Mouse (Mus musculus) bone marrow, adult 2 months (tissue): ENCODE measurements around the gene Fgfr2. TPM values are rescaled to one million over a fixed set of nuclear protein-coding genes. Genes with fewer than 3 reads are reported as not detected.

Experiments used
- H3K27ac ChIP-seq: fragments of 200-500 bp; 2 replicates; pipeline ENCODE4 v1.5.1; 2012; ENCODE audit warnings: low read depth, mild to moderate bottlenecking, control low read depth, inconsistent platforms, low read length; ENCODE audit not compliant: control insufficient read depth, poor library complexity, insufficient read depth
- H3K4me1 ChIP-seq: fragments of 200-500 bp; 2 replicates; pipeline ENCODE4 v1.6.1; 2011; ENCODE audit warnings: low read length; ENCODE audit not compliant: control insufficient read depth, insufficient read depth
- H3K4me3 ChIP-seq: fragments of 200-500 bp; replicated peaks from 2 replicates; pipeline ENCODE3; 2011; ENCODE audit warnings: mild to moderate bottlenecking, low read depth, low read length, control low read depth; ENCODE audit not compliant: control insufficient read depth
- CTCF ChIP-seq: fragments of 200-500 bp; IDR thresholded peaks from 2 replicates; pipeline ENCODE4 v1.5.1; 2011; ENCODE audit warnings: low read length, control low read depth; ENCODE audit not compliant: control insufficient read depth, insufficient read depth
- POLR2A ChIP-seq: fragments of 200-500 bp; IDR thresholded peaks from 2 replicates; pipeline ENCODE4 v1.6.1; 2011; ENCODE audit warnings: low read depth, mild to moderate bottlenecking, control low read depth, low read length, borderline replicate concordance; ENCODE audit not compliant: control insufficient read depth
- WGBS: fragments of 180-500 bp; shearing (Covaris S2); methylation state at CpG from one replicate; pipeline ENCODE4 v1.1.7; 2018; 5-methylcytosine and 5-hydroxymethylcytosine counted together
- polyA plus RNA-seq: library from polyadenylated mRNA; stranded (reverse); fragments of >200 nt; gene quantifications from 2 replicates; pipeline ENCODE4 v1.2.4, GENCODE M21; 2011; ENCODE audit warnings: low replicate concordance; ENCODE audit not compliant: missing spikeins, insufficient read depth, insufficient read length

Gene Fgfr2
- polyA plus RNA-seq, 1 experiment = 8.2 TPM

DNA sequence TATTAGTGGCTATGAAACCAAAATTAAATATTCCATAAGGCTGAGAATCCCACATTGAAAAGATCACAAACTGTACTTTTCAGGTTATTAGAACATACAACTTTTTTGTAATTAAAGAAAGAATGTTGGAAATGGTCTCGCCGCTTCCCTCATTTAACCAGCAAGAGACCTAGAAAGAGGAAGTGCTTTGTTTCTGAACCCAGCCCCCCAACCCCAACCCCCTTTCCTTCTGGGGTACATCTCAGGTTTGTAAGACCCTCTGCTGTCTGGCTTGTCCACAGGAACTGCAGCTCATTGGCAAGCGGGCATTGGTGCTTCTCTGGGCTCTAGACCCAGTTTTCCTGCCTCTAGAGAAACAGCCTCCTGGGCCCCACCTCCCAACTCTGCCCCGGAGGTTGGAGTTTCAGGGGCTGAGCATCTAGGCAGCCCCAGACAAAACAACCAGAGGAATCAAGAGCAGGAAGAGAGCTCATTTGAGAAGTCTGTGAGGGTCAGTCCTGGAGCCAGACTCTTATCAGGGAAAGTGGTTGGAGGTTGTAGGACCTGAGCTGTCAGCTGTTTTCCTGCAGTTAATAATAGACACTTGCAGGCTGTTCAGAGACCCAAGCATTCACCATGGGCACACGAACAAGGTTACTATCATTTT lies 2174.5 kb downstream of the Fgfr2 start:
- TF ChIP-seq CTCF (no peak), POLR2A (no peak)
- Histone ChIP-seq H3K27ac (no peak overlapping the region), H3K4me3 (no peak overlapping the region), H3K4me1 (no peaks in the 10 kb centered on the region)
- 2% methylated on average over 5 of the region's 5 CpGs for WGBS

DNA sequence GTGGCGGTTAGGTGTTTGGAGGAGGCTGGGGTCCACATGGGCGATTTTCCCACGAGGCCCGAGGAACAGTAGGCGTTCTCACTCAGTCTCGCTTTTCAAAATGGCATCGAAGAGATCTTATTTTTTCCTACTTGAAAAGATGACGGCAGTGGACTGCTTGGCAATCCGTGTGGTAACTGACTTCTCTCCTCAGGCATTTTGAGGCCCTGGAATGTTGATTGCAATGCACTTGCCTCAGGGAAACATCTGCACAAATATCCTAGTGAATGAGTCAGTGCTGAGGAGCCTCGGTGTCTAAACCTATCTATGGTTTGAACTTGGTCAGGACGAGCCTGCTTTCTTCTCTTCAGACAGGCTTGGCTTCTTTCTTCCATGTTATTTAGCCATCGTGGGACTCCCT lies 2176.8 kb downstream of the Fgfr2 start:
- no peak for TF ChIP-seq POLR2A
- no peak for TF ChIP-seq CTCF
- no peak overlapping the region for H3K27ac ChIP-seq
- WGBS = 87% methylated on average over 12 of the region's 12 CpGs
- H3K4me3 ChIP-seq = no peak overlapping the region
- H3K4me1 ChIP-seq = no peaks in the 10 kb centered on the region; the same call in 1 of the 2 replicates

DNA sequence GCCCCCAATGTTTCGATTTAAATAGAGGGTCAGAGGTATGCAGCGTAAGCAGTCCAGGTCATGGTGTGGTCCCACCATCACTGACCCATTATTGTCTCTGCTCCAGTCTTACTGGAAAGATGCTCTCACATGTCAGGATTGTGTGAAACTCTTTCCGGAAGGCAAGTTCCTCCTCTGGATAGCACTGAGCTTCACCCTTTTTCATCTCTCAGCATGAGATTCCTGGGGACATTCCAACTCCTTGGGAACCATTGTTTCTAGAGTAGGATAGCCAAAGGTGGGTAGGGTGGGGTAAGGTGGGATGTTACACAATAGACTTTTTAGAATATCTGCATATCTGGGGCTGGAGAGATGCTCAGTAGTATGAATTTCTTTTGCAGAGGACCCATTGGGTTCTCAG lies 2177.4 kb downstream of the Fgfr2 start:
- no peak overlapping the region for H3K27ac ChIP-seq
- H3K4me1 ChIP-seq = no peaks in the 10 kb centered on the region; the same call in 1 of the 2 replicates
- no peak overlapping the region for H3K4me3 ChIP-seq
- 82% methylated on average over 3 of the region's 3 CpGs for WGBS
- TF ChIP-seq CTCF (no peak), POLR2A (no peak)

DNA sequence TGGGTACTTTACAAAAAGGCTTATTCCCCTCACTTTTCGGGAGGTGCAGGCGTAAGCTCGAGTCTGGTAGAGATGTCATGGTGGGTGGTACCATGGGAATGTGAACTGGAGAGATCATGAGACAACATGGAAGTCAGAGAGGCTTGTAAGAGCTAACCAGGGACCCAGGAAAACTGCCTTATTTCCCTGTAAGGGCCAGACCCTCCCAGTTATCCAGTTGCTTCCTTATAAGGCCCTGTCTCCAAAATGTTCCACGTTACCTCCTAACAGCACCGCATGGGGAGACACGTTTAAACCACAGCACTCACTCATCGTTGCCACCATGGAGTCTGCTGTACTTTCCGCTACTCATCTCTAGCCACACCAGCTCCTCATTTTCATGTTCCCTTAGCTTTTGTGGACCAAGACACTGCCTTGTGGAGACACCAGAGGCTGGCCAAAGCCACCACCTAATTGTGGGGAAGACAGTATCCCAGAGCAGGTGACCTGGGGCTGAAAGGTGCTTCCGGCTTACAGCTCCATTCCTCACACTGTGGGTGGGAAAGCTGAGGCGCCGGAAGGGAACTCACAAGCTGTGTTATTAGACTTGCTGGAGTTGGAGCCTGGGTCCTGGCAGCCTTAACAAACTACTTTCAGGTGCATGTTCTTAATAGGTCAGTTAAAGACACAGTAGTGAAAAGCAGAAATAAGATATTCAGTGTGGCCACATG lies 2178.2 kb downstream of the Fgfr2 start:
- 85% methylated on average over 11 of the region's 11 CpGs for WGBS
- no peak overlapping the region for H3K4me3 ChIP-seq

DNA sequence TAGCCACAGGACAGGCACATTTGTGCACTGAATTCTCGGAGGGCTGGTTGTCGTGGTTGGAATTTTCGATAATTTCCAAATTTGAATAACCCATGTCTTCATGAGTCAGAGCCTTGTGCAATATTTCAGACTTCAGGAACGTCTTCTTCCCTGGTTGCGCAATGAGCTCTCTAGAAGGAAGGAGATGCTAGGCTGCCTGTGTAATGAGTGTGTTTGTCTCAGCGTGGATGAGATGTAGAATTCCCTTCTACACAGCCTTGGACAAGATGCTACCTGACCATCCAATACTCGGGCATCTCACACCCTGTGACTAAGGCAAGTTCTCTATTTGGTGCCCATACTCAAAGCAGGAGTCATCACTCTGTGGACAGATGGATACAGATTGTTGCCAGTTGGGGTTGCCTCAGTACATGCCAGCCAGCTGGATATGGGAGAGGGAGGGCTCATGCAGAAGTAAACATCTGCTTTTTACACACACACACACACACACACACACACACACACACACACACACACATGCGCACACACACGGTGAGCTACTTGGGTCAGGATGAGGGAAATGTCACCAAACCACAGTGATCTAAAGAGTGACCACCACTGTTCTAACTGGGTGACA lies 2179.8 kb downstream of the Fgfr2 start:
- no peaks in the 10 kb centered on the region; the same call in 1 of the 2 replicates for H3K4me1 ChIP-seq
- H3K27ac ChIP-seq = no peak overlapping the region
- H3K4me3 ChIP-seq = no peak overlapping the region
- no peak for TF ChIP-seq CTCF
- WGBS = 45% methylated on average over 9 of the region's 9 CpGs

More for the DNA sequence above, 2178.2 kb downstream of the Fgfr2 start:
- TF ChIP-seq POLR2A (no peak), CTCF (no peak)
- no peak overlapping the region for H3K27ac ChIP-seq
- no peaks in the 10 kb centered on the region; the same call in 1 of the 2 replicates for H3K4me1 ChIP-seq

DNA sequence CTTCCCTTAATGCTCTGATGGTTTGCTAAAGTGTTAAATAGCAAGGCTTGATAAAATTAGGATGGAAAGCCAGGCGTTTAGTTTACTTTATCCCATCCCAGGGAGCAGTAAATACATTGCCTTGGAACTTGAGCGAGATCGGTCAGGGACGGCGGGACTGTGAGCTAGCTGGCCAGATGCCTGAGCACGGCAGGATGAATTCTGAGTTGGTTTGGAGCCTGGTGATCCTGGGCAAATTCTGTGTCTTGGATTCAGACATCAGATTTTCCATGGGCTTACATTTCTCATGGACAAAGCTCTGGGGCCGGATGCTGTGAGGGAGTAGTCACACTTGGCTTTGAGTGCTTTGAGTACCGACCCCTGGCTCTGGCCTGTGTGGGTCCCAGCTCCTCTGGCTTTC lies 2182.4 kb downstream of the Fgfr2 start:
- WGBS = 86% methylated on average over 8 of the region's 8 CpGs
- TF ChIP-seq POLR2A = no peak
- TF ChIP-seq CTCF = no peak
- Histone ChIP-seq H3K27ac (no peak overlapping the region), H3K4me1 (peaks cover 1% of the 10 kb centered on the region), H3K4me3 (no peak overlapping the region)

DNA sequence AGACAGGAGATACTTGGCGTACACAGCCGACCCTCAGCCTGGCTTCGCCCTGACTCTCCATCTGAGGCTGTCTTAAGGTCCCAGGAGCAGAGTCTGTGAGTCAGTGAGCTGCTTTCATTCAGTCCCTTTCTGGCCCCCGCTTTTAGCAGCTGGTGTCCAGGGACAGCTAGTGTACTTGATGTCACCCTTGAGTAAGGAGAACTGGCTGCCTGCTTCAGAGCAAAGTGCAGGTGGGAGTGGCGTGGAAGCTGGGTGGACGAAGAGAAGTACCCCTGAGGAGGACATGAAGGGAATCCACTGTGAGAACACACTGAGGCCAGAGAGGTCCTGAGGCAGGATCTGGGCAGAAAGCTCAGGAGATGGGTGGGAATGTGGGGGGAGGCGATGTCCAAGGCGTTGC lies 2184.3 kb downstream of the Fgfr2 start:
- WGBS = 86% methylated on average over 8 of the region's 8 CpGs
- H3K4me1 ChIP-seq = peaks cover 1% of the 10 kb centered on the region
- no peak overlapping the region for H3K4me3 ChIP-seq
- no peak for TF ChIP-seq POLR2A
- no peak for TF ChIP-seq CTCF
- H3K27ac ChIP-seq = no peak overlapping the region

DNA sequence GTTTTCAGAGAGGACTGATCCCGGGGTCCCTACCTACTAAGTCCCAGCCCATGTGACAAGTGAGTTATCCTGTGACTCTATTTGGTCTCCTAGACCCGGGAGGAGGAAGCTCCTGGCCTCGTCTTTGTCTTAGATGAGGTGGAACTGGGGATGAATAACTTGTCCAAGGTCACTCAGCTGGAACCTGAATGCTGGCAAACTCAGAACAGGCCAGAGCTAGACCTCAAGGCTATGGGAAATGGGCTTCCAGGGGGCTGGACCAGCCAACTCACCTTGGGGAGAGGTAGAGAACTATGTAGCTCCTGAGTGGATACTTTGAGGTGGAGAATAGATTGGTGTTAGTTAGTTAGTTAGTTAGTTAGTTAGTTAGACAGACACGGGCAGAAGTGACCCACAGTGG lies 2185.1 kb downstream of the Fgfr2 start:
- Histone ChIP-seq H3K27ac (no peak overlapping the region), H3K4me1 (peaks cover 1% of the 10 kb centered on the region; the same call in 1 of the 2 replicates), H3K4me3 (no peak overlapping the region)
- 39% methylated on average over 4 of the region's 4 CpGs for WGBS
- TF ChIP-seq POLR2A = no peak
- no peak for TF ChIP-seq CTCF
